Mouse (Mus musculus) liver, embryonic 15.5 days (tissue): ENCODE measurements around the gene Usb1. TPM values are rescaled to one million over a fixed set of nuclear protein-coding genes. Genes with fewer than 3 reads are reported as not detected.

Experiments used
- ATAC-seq: fragments of 200-750 bp; cut with Nextera tagmentation; 2 replicates; pipeline ENCODE4 v1.8.0; 2017; ENCODE audit warnings: moderate number of reproducible peaks, mild to moderate bottlenecking, moderate library complexity; ENCODE audit not compliant: insufficient read depth
- H3K27ac ChIP-seq: fragments of 300-500 bp; sonication (generic); replicated peaks from 2 replicates; pipeline ENCODE4 v1.5.1; 2015; ENCODE audit warnings: mild to moderate bottlenecking, inconsistent platforms
- H3K27me3 ChIP-seq: fragments of 300-500 bp; sonication (generic); 2 replicates; pipeline ENCODE4 v1.6.1; 2015; ENCODE audit warnings: mild to moderate bottlenecking, inconsistent platforms
- H3K36me3 ChIP-seq: fragments of 300-500 bp; sonication (generic); replicated peaks from 2 replicates; pipeline ENCODE4 v1.6.1; 2015; ENCODE audit warnings: moderate library complexity, mild to moderate bottlenecking, inconsistent platforms
- H3K4me1 ChIP-seq: fragments of 300-500 bp; sonication (generic); replicated peaks from 2 replicates; pipeline ENCODE4 v1.6.1; 2015; ENCODE audit warnings: inconsistent platforms
- H3K4me2 ChIP-seq: fragments of 300-500 bp; sonication (generic); 2 replicates; pipeline ENCODE4 v1.6.1; 2015; ENCODE audit warnings: moderate library complexity, mild to moderate bottlenecking, inconsistent platforms
- H3K4me3 ChIP-seq: fragments of 300-500 bp; sonication (generic); replicated peaks from 2 replicates; pipeline ENCODE4 v1.5.1; 2015; ENCODE audit warnings: mild to moderate bottlenecking, inconsistent platforms
- H3K9ac ChIP-seq: fragments of 300-500 bp; sonication (generic); 2 replicates; pipeline ENCODE4 v1.6.1; 2015; ENCODE audit warnings: moderate library complexity, mild to moderate bottlenecking, inconsistent platforms
- H3K9me3 ChIP-seq: fragments of 300-500 bp; sonication (generic); replicated peaks from 2 replicates; pipeline ENCODE4 v1.6.1; 2016; ENCODE audit warnings: inconsistent platforms
- WGBS: fragments of 180-500 bp; shearing (Covaris S2); methylation state at CpG from one replicate; pipeline ENCODE4 v1.1.7; 2015; ENCODE audit warnings: mixed read lengths; ENCODE audit not compliant: insufficient replicate concordance; 5-methylcytosine and 5-hydroxymethylcytosine counted together
- polyA plus RNA-seq: library from polyadenylated mRNA; unstranded; fragments of >200 nt; fragmentation: Nextera tagmentation; extraction: Ambion mirVana; gene quantifications from 2 replicates; pipeline ENCODE4 v1.2.1, GENCODE M21; 2015

Gene Usb1
- polyA plus RNA-seq, 1 experiment from 2014 or later = 11.7 TPM

GRCm38 (mm10) chr8:95315350-95315749 is 16.7 kb upstream of the Usb1 start:
- Histone ChIP-seq H3K27ac (no peak overlapping the region), H3K4me2 (no peak overlapping the region), H3K4me1 (peaks cover 4% of the 10 kb centered on the region; the same call in 1 of the 2 replicates), H3K36me3 (no peaks in the 10 kb centered on the region), H3K9ac (no peak overlapping the region), H3K27me3 (peaks cover 23% of the 10 kb centered on the region), H3K9me3 (no peaks in the 10 kb centered on the region), H3K4me3 (no peak overlapping the region)
- 68% methylated on average over 1 of the region's 1 CpGs for WGBS
- ATAC-seq = no peak

GRCm38 (mm10) chr8:95320224-95321139 is 11.6 kb upstream of the Usb1 start:
- 0 out of 2 replicates have a peak, but pooled peaks have one; percentile 22 for ATAC-seq
- H3K4me1 ChIP-seq = peaks cover 11% of the 10 kb centered on the region; the same call in 1 of the 2 replicates
- peaks cover 39% of the 10 kb centered on the region for H3K27me3 ChIP-seq
- peak overlapping the region; percentile 42 for H3K4me3 ChIP-seq
- H3K27ac ChIP-seq = no peak overlapping the region
- H3K9me3 ChIP-seq = no peaks in the 10 kb centered on the region
- H3K4me2 ChIP-seq = peak overlapping the region; percentile 74
- WGBS = 5% methylated on average over 41 of the region's 41 CpGs
- H3K36me3 ChIP-seq = peaks cover under 1% of the 10 kb centered on the region; the same call in 1 of the 2 replicates
- H3K9ac ChIP-seq = no peak overlapping the region

DNA sequence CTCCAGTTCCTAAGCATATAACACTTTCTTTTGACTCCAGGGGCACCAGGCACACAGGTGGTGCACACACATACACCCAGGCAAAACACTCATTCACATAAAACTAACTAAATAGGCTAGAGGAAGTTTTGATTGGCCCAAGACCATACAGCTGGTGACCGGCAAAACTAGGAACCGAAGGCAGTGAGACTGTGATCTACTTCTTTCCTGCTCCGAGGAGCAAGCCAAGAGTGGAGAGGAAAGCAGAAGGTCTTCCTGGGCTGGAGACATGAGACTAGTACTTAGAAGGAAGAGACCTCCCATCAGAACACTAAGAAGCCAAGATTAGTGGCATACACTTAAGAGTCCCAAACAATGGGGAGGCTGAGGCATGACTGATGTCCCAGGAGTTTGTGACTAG is 8.9 kb upstream of the Usb1 start:
- Histone ChIP-seq H3K4me2 (no peak overlapping the region), H3K4me3 (no peak overlapping the region), H3K36me3 (peaks cover 18% of the 10 kb centered on the region), H3K27ac (no peak overlapping the region), H3K4me1 (peaks cover 11% of the 10 kb centered on the region; the same call in 1 of the 2 replicates), H3K9ac (no peak overlapping the region), H3K27me3 (peaks cover 36% of the 10 kb centered on the region), H3K9me3 (no peaks in the 10 kb centered on the region)
- WGBS = 67% methylated on average over 3 of the region's 3 CpGs
- no peak for ATAC-seq

DNA sequence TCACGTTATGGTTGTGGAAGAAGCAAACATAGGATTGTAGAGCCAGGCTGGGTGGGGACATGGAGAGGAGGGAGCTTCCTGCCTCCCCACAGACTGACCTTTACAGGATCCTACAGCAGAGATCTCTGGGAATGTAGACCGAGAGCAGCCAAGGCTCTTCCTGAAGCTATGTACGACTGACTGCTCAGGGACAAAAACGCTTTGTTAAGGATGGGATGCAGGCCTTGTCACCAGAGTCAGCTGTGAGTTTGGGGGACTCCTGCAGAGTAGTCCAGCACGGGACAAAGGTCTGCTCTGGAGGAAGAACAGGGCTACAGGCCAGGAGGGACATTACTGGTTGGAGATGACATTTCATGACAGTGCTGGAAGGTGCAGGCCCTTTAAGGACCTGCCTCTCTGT is 7.4 kb upstream of the Usb1 start:
- Histone ChIP-seq H3K9me3 (no peaks in the 10 kb centered on the region), H3K9ac (no peak overlapping the region), H3K27me3 (peaks cover 23% of the 10 kb centered on the region), H3K27ac (no peak overlapping the region), H3K4me3 (no peak overlapping the region), H3K4me2 (no peak overlapping the region), H3K36me3 (peaks cover 33% of the 10 kb centered on the region), H3K4me1 (peaks cover 11% of the 10 kb centered on the region)
- no peak for ATAC-seq
- 54% methylated on average over 5 of the region's 5 CpGs for WGBS

- Histone ChIP-seq H3K4me2 (no peak overlapping the region), H3K27ac (no peak overlapping the region), H3K4me3 (no peak overlapping the region), H3K4me1 (peaks cover 20% of the 10 kb centered on the region), H3K9ac (no peak overlapping the region), H3K36me3 (peaks cover 34% of the 10 kb centered on the region), H3K9me3 (no peaks in the 10 kb centered on the region), H3K27me3 (peaks cover under 1% of the 10 kb centered on the region)
- ATAC-seq = no peak
- WGBS = 66% methylated on average over 5 of the region's 5 CpGs
Observed at GRCm38 (mm10) chr8:95326822-95327221, 5.3 kb upstream of the Usb1 start.

DNA sequence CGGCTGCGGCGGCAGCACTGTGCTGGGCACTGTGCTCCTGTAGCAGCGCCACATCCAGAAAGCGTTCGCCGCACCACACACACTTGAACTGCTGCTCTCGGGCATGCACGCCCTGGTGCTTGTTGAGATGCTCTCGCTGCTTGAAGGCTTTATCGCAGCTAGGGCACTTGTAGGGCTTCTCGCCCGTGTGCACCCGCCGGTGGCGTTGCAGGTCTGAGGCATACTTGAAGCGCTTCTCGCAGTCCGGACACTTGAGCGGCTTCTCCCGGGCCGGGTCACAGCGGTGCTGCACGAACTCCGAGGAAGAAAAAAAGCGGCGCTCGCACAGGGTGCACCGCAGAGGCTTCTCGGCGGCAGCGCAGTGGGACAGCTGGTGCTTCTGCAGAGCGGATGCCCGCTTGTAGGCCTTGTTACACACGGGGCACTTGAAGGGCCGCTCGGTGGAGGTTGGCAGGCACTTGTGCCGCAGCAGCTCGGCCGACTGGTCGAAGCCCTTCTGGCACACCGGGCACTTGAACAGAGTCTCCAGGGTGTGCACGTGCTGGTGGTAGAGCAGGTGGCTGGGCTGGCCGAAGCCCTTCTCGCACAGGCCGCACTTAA is 4.1 kb upstream of the Usb1 start:
- 87% methylated on average over 46 of the region's 46 CpGs for WGBS
- Histone ChIP-seq H3K4me2 (no peak overlapping the region), H3K27ac (no peak overlapping the region), H3K36me3 (peaks cover 34% of the 10 kb centered on the region), H3K4me1 (peaks cover 29% of the 10 kb centered on the region), H3K9ac (no peak overlapping the region), H3K4me3 (no peak overlapping the region), H3K27me3 (no peaks in the 10 kb centered on the region), H3K9me3 (no peaks in the 10 kb centered on the region)
- no peak for ATAC-seq

- Histone ChIP-seq H3K27ac (no peak overlapping the region), H3K4me2 (peak overlapping the region; percentile 94), H3K36me3 (peaks cover 39% of the 10 kb centered on the region), H3K4me1 (peaks cover 30% of the 10 kb centered on the region), H3K9ac (no peak overlapping the region), H3K4me3 (peak overlapping the region; percentile 78; the same call in 1 of the 2 replicates), H3K9me3 (no peaks in the 10 kb centered on the region), H3K27me3 (no peaks in the 10 kb centered on the region)
- ATAC-seq = no peak
- 18% methylated on average over 1 of the region's 1 CpGs for WGBS
Observed at GRCm38 (mm10) chr8:95330367-95330766, 1.7 kb upstream of the Usb1 start.

GRCm38 (mm10) chr8:95331156-95331719 is 846 bp upstream of the Usb1 start:
- H3K9ac ChIP-seq = peak overlapping the region; percentile 74
- peaks cover 34% of the 10 kb centered on the region for H3K36me3 ChIP-seq
- peak overlapping the region; percentile 94 for H3K4me2 ChIP-seq

GRCm38 (mm10) chr8:95332437-95333199 is 534 bp downstream of the Usb1 start:
- 25% methylated on average over 21 of the region's 21 CpGs for WGBS
- Histone ChIP-seq H3K4me3 (peak overlapping the region; percentile 78), H3K27me3 (no peaks in the 10 kb centered on the region), H3K27ac (peak overlapping the region; percentile 93), H3K4me1 (peaks cover 30% of the 10 kb centered on the region), H3K36me3 (peaks cover 32% of the 10 kb centered on the region), H3K9ac (peak overlapping the region; percentile 74), H3K9me3 (no peaks in the 10 kb centered on the region), H3K4me2 (peak overlapping the region; percentile 94)
- no peak for ATAC-seq

More at GRCm38 (mm10) chr8:95331156-95331719, 846 bp upstream of the Usb1 start:
- ATAC-seq = peak; percentile 40
- Histone ChIP-seq H3K4me3 (peak overlapping the region; percentile 78), H3K27me3 (no peaks in the 10 kb centered on the region), H3K9me3 (no peaks in the 10 kb centered on the region), H3K27ac (peak overlapping the region; percentile 93), H3K4me1 (peaks cover 30% of the 10 kb centered on the region)
- under 1% methylated on average over 38 of the region's 38 CpGs for WGBS

DNA sequence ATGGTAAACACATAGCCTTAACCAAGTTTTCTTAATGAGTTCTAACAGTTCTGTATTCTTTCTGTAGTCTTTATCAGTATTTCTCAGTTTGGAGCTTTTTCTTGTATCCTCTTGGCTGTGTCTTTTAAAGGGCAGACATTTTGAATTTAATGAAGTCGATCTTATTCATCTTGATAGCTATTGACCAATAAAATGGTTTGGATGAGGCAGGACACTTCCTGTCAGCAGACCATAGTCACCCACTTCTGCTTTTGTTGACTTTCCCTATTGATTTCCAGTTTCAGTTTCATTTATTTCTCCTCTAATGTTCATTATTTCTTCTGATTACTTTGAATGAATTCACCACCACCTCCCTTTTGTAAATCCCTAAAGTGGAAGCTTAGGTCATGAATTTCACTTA is 3.6 kb downstream of the Usb1 start:
- Histone ChIP-seq H3K27ac (no peak overlapping the region), H3K4me3 (no peak overlapping the region), H3K36me3 (peaks cover 25% of the 10 kb centered on the region), H3K4me2 (no peak overlapping the region), H3K27me3 (no peaks in the 10 kb centered on the region), H3K4me1 (peaks cover 19% of the 10 kb centered on the region), H3K9ac (no peak overlapping the region), H3K9me3 (no peaks in the 10 kb centered on the region)
- no peak for ATAC-seq
- WGBS = 61% methylated on average over 1 of the region's 1 CpGs
